Mouse (Mus musculus) lung, adult 2 months (tissue): ENCODE data around the gene Dhx57. TPM values are rescaled to one million over a fixed set of nuclear protein-coding genes. Genes with fewer than 3 reads are reported as not detected.

Source experiments
- DNase-seq: peaks from one replicate; pipeline ENCODE4 v3.0.0; 2022
- H3K4me1 ChIP-seq: fragments of 200-500 bp; 2 replicates; pipeline ENCODE4 v1.6.1; 2011; ENCODE audit warnings: low read length; ENCODE audit not compliant: control insufficient read depth, insufficient read depth
- H3K4me3 ChIP-seq: fragments of 200-500 bp; replicated peaks from 2 replicates; pipeline ENCODE3; 2011; ENCODE audit warnings: low read depth, mild to moderate bottlenecking, control low read depth, low read length; ENCODE audit errors: extremely low read depth
- CTCF ChIP-seq: fragments of 200-500 bp; IDR thresholded peaks from 2 replicates; pipeline ENCODE4 v1.5.1; 2011; ENCODE audit warnings: mild to moderate bottlenecking, low read length, control low read depth; ENCODE audit not compliant: insufficient read depth
- POLR2A ChIP-seq: fragments of 200-500 bp; IDR thresholded peaks from 2 replicates; pipeline ENCODE4 v1.6.1; 2011; ENCODE audit warnings: low read depth, mild to moderate bottlenecking, control low read depth, low read length, borderline replicate concordance; ENCODE audit errors: extremely low read depth
- WGBS: fragments of 180-500 bp; shearing (Covaris S2); methylation state at CpG from one replicate; pipeline ENCODE4 v1.1.7; 2018; 5-methylcytosine and 5-hydroxymethylcytosine counted together
- polyA plus RNA-seq: library from polyadenylated mRNA; depleted of rRNA; stranded (reverse); fragments of >200 nt; gene quantifications from 2 replicates; pipeline ENCODE4 v1.2.3, GENCODE M21; 2012; rRNA removed

Dhx57 gene
- 7.7 and 10.2 TPM in 2 replicates for polyA plus RNA-seq

DNA sequence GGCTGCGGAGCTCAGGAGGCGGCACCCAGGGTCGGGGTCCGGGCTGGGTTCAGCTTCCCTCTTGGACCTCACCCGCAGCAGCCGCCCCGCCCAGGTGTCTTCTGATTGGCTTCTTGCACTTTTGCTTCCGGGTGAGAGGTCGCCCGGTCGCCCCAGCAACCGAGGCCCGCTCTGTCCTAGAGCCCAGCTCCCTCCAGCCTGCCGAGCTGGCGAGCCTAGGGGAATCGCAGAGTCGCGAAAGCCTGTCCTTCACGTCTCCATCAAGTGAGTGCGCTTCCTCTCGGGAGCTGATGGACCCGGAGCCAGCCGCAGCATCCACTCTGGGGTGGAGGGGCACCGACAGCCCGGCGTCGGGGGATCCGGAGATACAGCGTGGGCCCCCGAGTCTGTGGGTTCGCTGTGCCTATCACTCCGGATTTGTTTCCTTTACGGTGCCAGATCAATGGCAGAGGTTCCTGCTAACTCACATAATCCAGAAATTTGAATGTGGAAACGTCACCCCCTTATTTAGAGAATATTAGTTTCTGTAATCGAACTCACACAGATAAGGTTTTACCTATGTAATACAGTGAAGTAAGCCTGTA, at the start of gene Dhx57, which contains the start of gene Morn2:
Gene Dhx57, minus strand, starts transcription at position 403 of the 584 bp plus-strand sequence.
Gene Morn2, plus strand, starts transcription at position 130 of the 584 bp plus-strand sequence.
- 2% methylated on average over 35 of the region's 35 CpGs for WGBS
- no peak for TF ChIP-seq CTCF
- peak; percentile 36; the same call in 1 of the 2 replicates for TF ChIP-seq POLR2A
- DNase-seq, result peak; percentile 99
- Histone ChIP-seq H3K4me3 (peak within 1 kb of the TSS; percentile 97), H3K4me1 (peaks cover 7% of the 10 kb centered on the region; the same call in 1 of the 2 replicates)

DNA sequence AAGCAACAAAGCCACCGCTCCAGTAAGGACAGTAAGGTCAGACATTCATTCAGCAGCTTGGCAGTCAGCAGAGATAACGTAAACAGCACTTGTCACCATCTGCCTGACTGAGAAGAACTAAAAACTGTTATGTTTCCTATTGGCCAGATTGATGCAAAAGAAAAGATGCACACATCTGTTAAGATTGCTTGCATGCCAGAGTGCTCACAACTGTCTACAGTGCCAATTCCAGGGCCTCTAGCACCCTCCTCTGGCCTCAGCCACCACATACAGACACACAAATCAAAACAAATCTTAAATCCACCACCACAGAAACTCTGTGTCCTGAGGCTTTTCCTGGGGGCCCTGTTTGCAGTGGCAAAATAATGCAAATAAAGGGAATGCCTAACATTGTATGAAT, 42.1 kb upstream of the Dhx57 start:
- Histone ChIP-seq H3K4me3 (no peak overlapping the region), H3K4me1 (no peaks in the 10 kb centered on the region)
- TF ChIP-seq POLR2A (no peak), CTCF (0 out of 2 replicates have a peak, but pooled peaks have one; percentile 25)
- 60% methylated on average over 2 of the region's 2 CpGs for WGBS
- no peak for DNase-seq

DNA sequence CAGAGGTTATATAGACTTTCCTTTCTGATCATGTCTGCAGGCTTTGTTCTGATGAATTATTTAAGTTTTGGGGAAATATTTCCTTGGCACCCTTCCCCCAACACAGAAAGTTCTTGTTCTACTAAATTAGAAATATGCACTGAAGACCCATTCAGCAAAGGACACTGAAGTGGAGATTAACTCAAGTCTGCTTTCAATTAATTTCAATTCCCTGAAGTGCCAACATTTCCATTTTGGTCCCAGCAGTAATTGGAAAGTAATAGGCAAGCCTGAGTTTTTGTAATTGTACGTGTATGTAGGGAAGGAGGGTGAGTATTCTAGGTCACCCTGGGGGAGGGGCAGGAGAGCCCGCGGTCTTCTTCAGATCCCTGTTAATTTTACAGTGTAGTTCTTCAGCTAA, 36.2 kb upstream of the Dhx57 start:
- no peak for TF ChIP-seq CTCF
- TF ChIP-seq POLR2A, result no peak
- 89% methylated on average over 3 of the region's 3 CpGs for WGBS
- no peak for DNase-seq
- H3K4me1 ChIP-seq, result no peaks in the 10 kb centered on the region
- H3K4me3 ChIP-seq, result no peak overlapping the region

DNA sequence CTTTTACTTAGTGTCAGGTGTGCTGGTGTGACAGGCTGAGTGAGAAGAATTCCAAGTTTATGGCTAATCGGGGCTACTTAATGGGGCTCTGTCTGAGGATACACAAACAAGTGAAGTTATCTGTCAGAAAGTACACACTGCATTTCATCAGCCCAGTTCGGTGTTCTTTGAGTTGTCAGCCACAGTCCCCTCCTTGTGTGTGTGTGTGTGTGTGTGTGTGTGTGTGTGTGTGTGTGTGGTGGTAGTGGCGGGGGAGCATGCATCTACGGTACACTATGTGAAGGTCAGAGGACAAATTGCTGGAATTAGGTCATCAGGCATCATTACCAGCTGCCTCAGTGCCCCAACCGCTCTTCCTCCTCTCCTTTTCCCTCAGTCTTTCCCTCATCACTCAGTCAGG, 35.2 kb upstream of the Dhx57 start:
- DNase-seq, result no peak
- no peaks in the 10 kb centered on the region for H3K4me1 ChIP-seq
- no peak for TF ChIP-seq POLR2A
- no peak for TF ChIP-seq CTCF
- H3K4me3 ChIP-seq, result no peak overlapping the region
- 75% methylated on average over 4 of the region's 5 CpGs for WGBS

DNA sequence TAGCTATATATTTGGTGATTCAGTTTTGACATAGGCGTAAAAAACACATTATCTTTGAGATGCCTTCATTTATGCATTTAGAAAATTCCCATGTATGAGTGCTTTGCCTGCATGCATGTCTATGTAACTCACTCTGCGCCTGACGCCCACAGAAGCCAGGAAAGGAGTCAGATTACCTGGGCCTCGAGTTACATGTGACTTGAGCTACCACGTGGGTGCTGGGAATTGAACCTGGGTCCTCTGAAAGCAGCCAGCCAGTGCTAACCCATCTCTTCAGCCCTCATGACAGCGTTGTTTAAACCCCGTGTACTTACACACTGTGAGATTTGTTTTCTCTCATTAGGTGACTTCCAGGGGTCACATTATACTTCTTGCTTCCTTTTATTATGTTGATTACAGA, 34.2 kb upstream of the Dhx57 start:
- 82% methylated on average over 7 of the region's 7 CpGs for WGBS
- H3K4me1 ChIP-seq, result no peaks in the 10 kb centered on the region
- no peak for TF ChIP-seq CTCF
- no peak for TF ChIP-seq POLR2A
- H3K4me3 ChIP-seq, result no peak overlapping the region
- DNase-seq, result no peak

DNA sequence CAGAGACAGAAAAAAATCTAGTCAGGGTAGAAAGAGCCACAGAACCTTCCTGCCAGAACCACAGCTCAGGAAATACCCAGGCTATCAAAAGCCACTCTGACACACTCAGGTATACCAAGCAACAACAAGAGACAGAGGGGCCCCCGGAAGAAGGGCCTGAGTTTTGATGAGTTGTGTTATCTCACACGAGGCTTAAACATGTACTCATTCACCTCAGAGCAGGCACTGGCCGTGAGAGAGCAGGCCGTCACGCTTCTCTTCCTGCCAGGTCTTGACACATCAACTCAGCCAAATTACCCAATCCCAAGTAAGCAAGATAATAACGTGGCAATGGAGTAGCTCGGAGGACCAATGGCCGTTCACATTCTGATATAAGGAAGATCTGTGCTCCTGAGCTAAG, 33.4 kb upstream of the Dhx57 start:
- TF ChIP-seq CTCF, result no peak
- TF ChIP-seq POLR2A, result no peak
- DNase-seq, result no peak
- H3K4me1 ChIP-seq, result no peaks in the 10 kb centered on the region
- WGBS, result 45% methylated on average over 8 of the region's 8 CpGs
- no peak overlapping the region for H3K4me3 ChIP-seq

DNA sequence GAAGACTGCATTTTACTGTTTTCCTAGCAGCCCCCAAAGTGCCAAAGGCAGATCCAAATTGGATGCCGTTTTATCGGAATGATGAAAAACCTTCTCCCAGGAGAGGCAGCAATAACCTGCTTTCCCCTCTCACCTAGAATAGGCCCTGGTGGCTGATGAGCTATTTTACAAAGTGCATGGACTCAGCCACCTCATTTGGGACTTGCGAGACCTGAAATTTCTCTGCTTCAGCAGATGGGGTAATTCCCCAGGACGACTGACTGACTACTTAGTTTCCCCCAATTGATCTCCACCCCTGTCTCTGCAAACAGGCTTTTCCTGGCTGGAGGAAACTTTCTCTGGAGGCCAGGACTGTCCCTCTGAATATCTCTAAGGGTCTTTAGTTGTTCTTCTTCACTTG, 32.7 kb upstream of the Dhx57 start:
- 74% methylated on average over 4 of the region's 4 CpGs for WGBS
- DNase-seq, result no peak
- Histone ChIP-seq H3K4me1 (no peaks in the 10 kb centered on the region), H3K4me3 (no peak overlapping the region)
- TF ChIP-seq POLR2A (no peak), CTCF (no peak)

DNA sequence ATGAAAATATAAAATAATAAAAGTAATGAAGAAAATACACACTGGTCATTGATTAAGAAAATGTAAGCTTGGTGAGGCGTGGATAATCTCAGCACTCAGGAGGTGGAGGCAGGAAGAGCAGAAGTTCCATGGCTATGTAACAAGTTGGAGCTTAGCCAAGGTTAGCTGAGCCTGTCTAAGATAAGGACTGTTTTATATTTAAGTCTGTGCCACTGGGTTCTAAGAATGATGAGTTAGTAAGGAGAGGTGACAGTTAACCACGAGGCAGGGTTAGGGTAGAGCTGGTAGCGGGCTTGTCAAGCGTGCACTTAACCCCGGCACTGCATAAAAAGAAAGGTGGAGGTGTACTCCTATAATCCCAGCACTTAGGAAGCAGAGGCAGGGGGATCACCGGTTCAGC, 32.0 kb upstream of the Dhx57 start:
- H3K4me1 ChIP-seq, result no peaks in the 10 kb centered on the region
- no peak for DNase-seq
- 68% methylated on average over 6 of the region's 6 CpGs for WGBS
- TF ChIP-seq CTCF, result no peak
- TF ChIP-seq POLR2A, result no peak
- no peak overlapping the region for H3K4me3 ChIP-seq

DNA sequence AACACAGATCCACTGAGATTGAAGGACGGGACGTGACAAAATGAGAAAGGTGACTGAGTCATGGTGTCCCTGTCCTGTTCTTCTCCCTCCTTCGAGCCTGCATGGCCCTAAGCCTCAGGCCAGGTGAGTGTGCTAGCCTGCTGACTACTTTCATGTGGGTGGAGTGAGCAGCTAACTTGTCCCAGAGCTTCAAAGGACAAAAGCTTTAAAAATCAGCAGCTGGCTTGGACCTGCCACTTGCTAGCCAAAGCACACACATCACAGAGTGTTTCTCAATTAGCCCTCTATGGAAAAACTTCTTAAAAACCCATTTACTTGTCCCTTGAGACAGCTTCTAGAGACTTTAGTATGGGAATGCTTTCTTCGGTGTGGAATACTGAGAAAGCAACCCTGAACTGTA, 22.1 kb upstream of the Dhx57 start:
- 83% methylated on average over 4 of the region's 4 CpGs for WGBS
- no peak for TF ChIP-seq CTCF
- no peak for TF ChIP-seq POLR2A
- Histone ChIP-seq H3K4me1 (no peaks in the 10 kb centered on the region), H3K4me3 (no peak overlapping the region)
- no peak for DNase-seq

DNA sequence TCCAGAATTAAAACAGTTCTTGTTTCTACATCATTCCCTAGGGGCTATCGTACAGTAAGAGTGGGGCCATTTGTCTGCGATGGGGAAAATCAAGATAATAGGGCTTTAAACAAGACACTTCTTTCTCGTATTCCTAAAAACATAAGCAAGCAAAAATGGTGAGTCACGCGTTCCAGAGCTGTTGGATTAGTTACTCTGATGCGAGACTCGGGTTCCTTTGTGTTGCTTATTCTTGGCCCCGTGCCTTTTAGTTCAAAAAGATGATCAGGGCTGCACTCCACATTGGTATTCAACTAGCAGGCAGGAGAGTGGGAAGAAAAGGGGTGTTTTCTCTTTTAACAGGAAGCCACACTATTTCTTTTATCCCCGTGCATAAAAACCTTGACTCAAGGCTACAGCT, 21.5 kb upstream of the Dhx57 start:
- no peaks in the 10 kb centered on the region for H3K4me1 ChIP-seq
- no peak for TF ChIP-seq CTCF
- 64% methylated on average over 9 of the region's 9 CpGs for WGBS
- H3K4me3 ChIP-seq, result no peak overlapping the region
- DNase-seq, result no peak
